Mouse (Mus musculus) small intestine, adult 2 months (tissue): ENCODE results near the gene Ntm.

Experiments
- CTCF ChIP-seq: fragments of 200-500 bp; IDR thresholded peaks from 2 replicates; pipeline ENCODE4 v1.5.1; 2012; ENCODE audit warnings: low read depth, mild to moderate bottlenecking, control low read depth, inconsistent platforms, low read length, moderate library complexity, mixed read lengths; ENCODE audit not compliant: insufficient replicate concordance, insufficient read length; ENCODE audit errors: extremely low read depth
- POLR2A ChIP-seq: fragments of 200-500 bp; IDR thresholded peaks from 2 replicates; pipeline ENCODE4 v1.6.1; 2012; ENCODE audit warnings: low read depth, mild to moderate bottlenecking, control low read depth, inconsistent platforms, low read length, moderate library complexity

GRCm38 (mm10) chr9:29694151-29694550 is 268.8 kb downstream of the Ntm start:
- TF ChIP-seq CTCF (no peak), POLR2A (no peak)
